ENCODE assay signal across 8 mouse cellular contexts in the genomic region with DNA sequence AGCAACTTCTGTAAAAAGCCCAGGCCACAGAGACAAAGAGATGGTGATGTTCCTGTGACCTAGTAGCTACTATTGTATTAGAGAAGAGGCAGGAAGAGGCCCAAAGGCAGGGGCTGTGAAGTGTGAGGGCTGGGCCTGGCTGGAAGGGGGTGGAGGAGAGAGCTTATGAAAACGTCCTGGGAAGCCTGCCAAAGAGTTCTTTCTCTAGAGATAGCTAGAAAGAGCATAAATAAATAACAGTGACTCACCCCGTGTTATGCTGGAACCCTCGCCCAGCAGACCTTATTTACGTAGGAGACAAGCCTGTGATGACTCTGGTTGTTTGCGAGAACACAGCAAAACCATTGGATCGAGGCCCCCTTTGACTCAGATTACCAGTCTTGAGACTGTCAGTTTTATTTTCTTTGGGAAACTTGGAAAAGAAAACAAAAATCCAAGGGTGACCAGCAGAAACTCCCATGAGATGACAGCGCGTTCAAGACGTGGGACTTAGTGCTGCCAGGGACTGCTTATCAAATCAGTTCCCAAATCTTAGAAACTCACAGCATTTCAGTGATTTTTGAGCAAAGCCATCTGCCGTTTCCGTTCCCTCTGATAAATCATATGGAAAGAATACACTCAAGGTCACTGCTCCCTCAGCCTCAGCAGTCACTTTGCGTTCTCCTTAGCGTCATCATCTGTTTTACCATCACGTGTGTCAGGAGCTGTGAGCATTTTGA. TPM values are rescaled to one million over a fixed set of nuclear protein-coding genes. Genes with fewer than 3 reads are reported as not detected.
DNase-seq lines count a peak whose midpoint lies in the region; ATAC-seq and TF ChIP-seq lines count a peak whose summit lies in the region.

No protein-coding gene starts in this region.

- no peaks in the 10 kb centered on the region for H3K36me3 ChIP-seq in forebrain, embryonic 11.5 days (ENCODE audit: control insufficient read depth, insufficient read depth, low read length)
- no peaks in the 10 kb centered on the region for H3K36me3 ChIP-seq in forebrain, embryonic 10.5 days (replicated peaks)
- no peaks in the 10 kb centered on the region for H3K36me3 ChIP-seq in liver, postnatal 0 days (replicated peaks; ENCODE audit: insufficient read depth, low read length)

- H3K4me3 ChIP-seq in forebrain, embryonic 11.5 days (ENCODE audit: low read depth, low read length) = no peak overlapping the region
- H3K4me3 ChIP-seq in forebrain, embryonic 10.5 days = no peak overlapping the region
- H3K4me3 ChIP-seq in liver, postnatal 0 days (ENCODE audit: low read depth, low read length) = no peak overlapping the region

- no peaks in the 10 kb centered on the region for H3K9me3 ChIP-seq in forebrain, embryonic 11.5 days (ENCODE audit: control insufficient read depth, low read length)
- no peaks in the 10 kb centered on the region for H3K9me3 ChIP-seq in forebrain, embryonic 10.5 days
- no peaks in the 10 kb centered on the region for H3K9me3 ChIP-seq in liver, postnatal 0 days (ENCODE audit: low read length)

- no peaks in the 10 kb centered on the region for H3K27me3 ChIP-seq in forebrain, embryonic 11.5 days (ENCODE audit: control insufficient read depth, insufficient read depth, low read length)
- H3K27me3 ChIP-seq in forebrain, embryonic 10.5 days (ENCODE audit: poor library complexity, severe bottlenecking) = no peaks in the 10 kb centered on the region
- no peaks in the 10 kb centered on the region for H3K27me3 ChIP-seq in liver, postnatal 0 days (ENCODE audit: insufficient read depth, low read length)

- H3K9ac ChIP-seq in forebrain, embryonic 11.5 days (ENCODE audit: low read length) = no peak overlapping the region
- H3K9ac ChIP-seq in liver, postnatal 0 days (replicated peaks) = no peak overlapping the region

- TF ChIP-seq EP300 in liver, postnatal 0 days (IDR thresholded peaks at IDR 0.05; ENCODE audit: low read depth) = peak; percentile 64; the same call in 1 of the 2 replicates

- H3K27ac ChIP-seq in forebrain, embryonic 11.5 days (ENCODE audit: low read depth, low read length) = no peak overlapping the region
- no peak overlapping the region for H3K27ac ChIP-seq in forebrain, embryonic 10.5 days
- peak overlapping the region; percentile 72 for H3K27ac ChIP-seq in liver, postnatal 0 days (ENCODE audit: low read depth)

- DNase-seq in forebrain, embryonic 11.5 days (ENCODE audit: low spot score) = peak; percentile 53
- DNase-seq in forebrain, embryonic 10.5 days (ENCODE audit: extremely low spot score, low spot score) = no peak
- DNase-seq in embryo, embryonic 10.5 days (ENCODE audit: low spot score) = peak; percentile 40
- DNase-seq in heart, adult 9 months (ENCODE audit: low spot score in 2 of 2) = peak; percentile 90 to 93
- peak; percentile 87 for DNase-seq in kidney, postnatal 10 days
- peak; percentile 58 for DNase-seq in liver, postnatal 0 days
- DNase-seq in right cerebral cortex, postnatal 25 days = peak; percentile 9
- DNase-seq in thymus, postnatal 10 days (ENCODE audit: low spot score in 2 of 2) = no peak

- ATAC-seq in forebrain, embryonic 11.5 days (replicated peaks; ENCODE audit: low FRiP score) = no peak
- ATAC-seq in liver, postnatal 0 days = peak; percentile 98

- WGBS in forebrain, embryonic 11.5 days = 77% methylated on average over 14 of the region's 14 CpGs
- WGBS in forebrain, embryonic 10.5 days = 82% methylated on average over 14 of the region's 14 CpGs
- WGBS in liver, postnatal 0 days (ENCODE audit: insufficient replicate concordance) = 51% methylated on average over 14 of the region's 14 CpGs

- TF ChIP-seq CTCF in liver, postnatal 0 days (IDR thresholded peaks at IDR 0.05; ENCODE audit: low read depth) = no peak

- H3K4me2 ChIP-seq in forebrain, embryonic 11.5 days (ENCODE audit: low read depth, low read length, severe bottlenecking) = no peak overlapping the region
- H3K4me2 ChIP-seq in liver, postnatal 0 days (ENCODE audit: low read depth, low read length) = no peak overlapping the region

- no peaks in the 10 kb centered on the region for H3K4me1 ChIP-seq in forebrain, embryonic 11.5 days (replicated peaks; ENCODE audit: control insufficient read depth, insufficient read depth, low read length)
- H3K4me1 ChIP-seq in forebrain, embryonic 10.5 days = peaks cover 4% of the 10 kb centered on the region; the same call in 1 of the 2 replicates
- no peaks in the 10 kb centered on the region for H3K4me1 ChIP-seq in liver, postnatal 0 days (ENCODE audit: insufficient read depth)

RNA-seq across cellular contexts. Expression of gene Adamts1, which starts 46.7 kb away (rescaled TPM):
- polyA plus RNA-seq in forebrain, embryonic 11.5 days (2014; fragmentation: Nextera tagmentation; extraction: Ambion mirVana) = 11.9 and 13.2 TPM in 2 replicates
- 15.7 and 15.9 TPM in 2 replicates for polyA plus RNA-seq in forebrain, embryonic 10.5 days (2016; fragmentation: Nextera tagmentation; extraction: Ambion mirVana)
- 5.2 and 7.0 TPM in 2 replicates for polyA plus RNA-seq in liver, postnatal 0 days (2015; fragmentation: Nextera tagmentation; extraction: Ambion mirVana)

Comparison
In these comparisons a context has a peak if more than half of its experiments do, and no peak if none do; other contexts are left out.
1. DNase-seq: peak in forebrain, embryonic 11.5 days (single experiment), embryo, embryonic 10.5 days (single experiment), heart, adult 9 months (2 of 2), kidney, postnatal 10 days (single experiment), liver, postnatal 0 days (single experiment) and right cerebral cortex, postnatal 25 days (single experiment); none in forebrain, embryonic 10.5 days (single experiment) and thymus, postnatal 10 days (0 of 2).